Mouse (Mus musculus) liver, postnatal 0 days (tissue): ENCODE results near the gene A3galt2. TPM values are rescaled to one million over a fixed set of nuclear protein-coding genes. Genes with fewer than 3 reads are reported as not detected.
A peak's percentile ranks its signal among the peaks of the same experiment; 100 is the strongest.

Source experiments
- ATAC-seq: fragments of 200-750 bp; cut with Nextera tagmentation; 2 replicates; pipeline ENCODE4 v1.8.0; 2017; ENCODE audit warnings: mild to moderate bottlenecking, moderate library complexity
- DNase-seq: peaks from one replicate; pipeline ENCODE4 v3.0.0-alpha.2; 2016
- H3K27ac ChIP-seq: fragments of 300-500 bp; sonication (generic); 2 replicates; pipeline ENCODE4 v1.5.1; 2014; ENCODE audit warnings: antibody characterized with exemption, moderate library complexity, mild to moderate bottlenecking, low read depth
- H3K27me3 ChIP-seq: fragments of 300-500 bp; sonication (generic); 2 replicates; pipeline ENCODE4 v1.6.1; 2014; ENCODE audit warnings: low read length, control low read depth, mixed read lengths; ENCODE audit not compliant: insufficient read depth
- H3K36me3 ChIP-seq: fragments of 300-500 bp; sonication (generic); replicated peaks from 2 replicates; pipeline ENCODE4 v1.6.1; 2014; ENCODE audit warnings: mild to moderate bottlenecking, control low read depth, low read length, moderate library complexity, mixed read lengths; ENCODE audit not compliant: insufficient read depth
- H3K4me1 ChIP-seq: fragments of 300-500 bp; sonication (generic); 2 replicates; pipeline ENCODE4 v1.6.1; 2014; ENCODE audit warnings: antibody characterized with exemption, mild to moderate bottlenecking, control low read depth; ENCODE audit not compliant: insufficient read depth
- H3K4me2 ChIP-seq: fragments of 300-500 bp; sonication (generic); 2 replicates; pipeline ENCODE4 v1.6.1; 2014; ENCODE audit warnings: low read depth, mild to moderate bottlenecking, low read length, moderate library complexity, mixed read lengths
- H3K4me3 ChIP-seq: fragments of 300-500 bp; sonication (generic); 2 replicates; pipeline ENCODE4 v1.5.1; 2014; ENCODE audit warnings: low read depth, low read length
- H3K9ac ChIP-seq: fragments of 300-500 bp; sonication (generic); replicated peaks from 2 replicates; pipeline ENCODE4 v1.6.1; 2014; ENCODE audit warnings: mild to moderate bottlenecking, moderate library complexity
- H3K9me3 ChIP-seq: fragments of 300-500 bp; sonication (generic); 2 replicates; pipeline ENCODE4 v1.6.1; 2016; ENCODE audit warnings: mild to moderate bottlenecking, control low read depth, low read length, mixed read lengths
- CTCF ChIP-seq: sonication (generic); IDR thresholded peaks from 2 replicates; pipeline ENCODE4 v1.5.1; 2016; ENCODE audit warnings: antibody characterized with exemption, low read depth
- EP300 ChIP-seq: IDR thresholded peaks from 2 replicates; pipeline ENCODE4 v1.6.1; 2016; ENCODE audit warnings: antibody characterized with exemption, low read depth, mild to moderate bottlenecking
- WGBS: fragments of 180-500 bp; shearing (Covaris S2); extraction: QIAGEN DNeasy Blood & Tissue Kit; methylation state at CpG from one replicate; pipeline ENCODE4 v1.1.7; 2014; ENCODE audit not compliant: insufficient replicate concordance; 5-methylcytosine and 5-hydroxymethylcytosine counted together
- polyA plus RNA-seq: library from polyadenylated mRNA; unstranded; fragments of >200 nt; fragmentation: Nextera tagmentation; extraction: Ambion mirVana; gene quantifications from 2 replicates; pipeline ENCODE4 v1.2.1, GENCODE M21; 2015

The A3galt2 gene
- polyA plus RNA-seq, 1 experiment from 2014 or later: not detected

GRCm38 (mm10) chr4:128774467-128774866 lies 19.3 kb downstream of the A3galt2 start:
- Histone ChIP-seq H3K9me3 (no peaks in the 10 kb centered on the region), H3K4me1 (peaks cover 2% of the 10 kb centered on the region; the same call in 1 of the 2 replicates), H3K4me2 (no peak overlapping the region), H3K9ac (no peak overlapping the region), H3K4me3 (no peak overlapping the region), H3K36me3 (peaks cover 33% of the 10 kb centered on the region), H3K27me3 (no peaks in the 10 kb centered on the region), H3K27ac (no peak overlapping the region)
- DNase-seq (peak; percentile 60), ATAC-seq (peak; percentile 71)
- TF ChIP-seq CTCF: peak; percentile 82
- TF ChIP-seq EP300: no peak
- WGBS: 88% methylated on average over 9 of the region's 9 CpGs

- Histone ChIP-seq H3K4me1 (no peaks in the 10 kb centered on the region; the same call in 1 of the 2 replicates), H3K27ac (no peak overlapping the region), H3K9me3 (no peaks in the 10 kb centered on the region), H3K4me2 (no peak overlapping the region), H3K36me3 (peaks cover 39% of the 10 kb centered on the region), H3K27me3 (no peaks in the 10 kb centered on the region), H3K9ac (no peak overlapping the region), H3K4me3 (no peak overlapping the region)
- DNase-seq: peak; percentile 81
- TF ChIP-seq EP300 (no peak), CTCF (peak; percentile 97)
- peak; percentile 48; the same call in 1 of the 2 replicates for ATAC-seq
- 60% methylated on average over 20 of the region's 20 CpGs for WGBS
Observed at GRCm38 (mm10) chr4:128776568-128777289, 21.6 kb downstream of the A3galt2 start.

- H3K4me3 ChIP-seq: no peak overlapping the region
- peaks cover 43% of the 10 kb centered on the region for H3K36me3 ChIP-seq
- no peak for ATAC-seq
Observed at GRCm38 (mm10) chr4:128777593-128777992, 22.4 kb downstream of the A3galt2 start.

GRCm38 (mm10) chr4:128782037-128782436 lies 26.9 kb downstream of the A3galt2 start:
- no peak for ATAC-seq
- TF ChIP-seq CTCF (no peak), EP300 (no peak)
- WGBS: 77% methylated on average over 7 of the region's 7 CpGs
- no peak for DNase-seq
- Histone ChIP-seq H3K36me3 (peaks cover 44% of the 10 kb centered on the region), H3K27ac (no peak overlapping the region), H3K4me3 (no peak overlapping the region), H3K4me1 (no peaks in the 10 kb centered on the region), H3K9ac (no peak overlapping the region), H3K4me2 (no peak overlapping the region), H3K27me3 (no peaks in the 10 kb centered on the region), H3K9me3 (no peaks in the 10 kb centered on the region)

More at GRCm38 (mm10) chr4:128777593-128777992, 22.4 kb downstream of the A3galt2 start:
- DNase-seq: no peak
- Histone ChIP-seq H3K4me2 (no peak overlapping the region), H3K27ac (no peak overlapping the region), H3K27me3 (no peaks in the 10 kb centered on the region), H3K9me3 (no peaks in the 10 kb centered on the region), H3K4me1 (no peaks in the 10 kb centered on the region; the same call in 1 of the 2 replicates), H3K9ac (no peak overlapping the region)
- TF ChIP-seq CTCF (no peak), EP300 (no peak)
- WGBS: 83% methylated on average over 11 of the region's 11 CpGs

GRCm38 (mm10) chr4:128782645-128783044 lies 27.5 kb downstream of the A3galt2 start:
- H3K27ac ChIP-seq: no peak overlapping the region
- no peaks in the 10 kb centered on the region for H3K9me3 ChIP-seq
- peaks cover 42% of the 10 kb centered on the region for H3K36me3 ChIP-seq
- WGBS: 52% methylated on average over 4 of the region's 4 CpGs
- no peak overlapping the region for H3K4me2 ChIP-seq
- ATAC-seq (no peak), DNase-seq (no peak)
- no peaks in the 10 kb centered on the region for H3K4me1 ChIP-seq
- no peaks in the 10 kb centered on the region for H3K27me3 ChIP-seq
- no peak overlapping the region for H3K4me3 ChIP-seq
- TF ChIP-seq CTCF (no peak), EP300 (no peak)
- H3K9ac ChIP-seq: no peak overlapping the region

GRCm38 (mm10) chr4:128784950-128785631 lies 29.9 kb downstream of the A3galt2 start:
- Histone ChIP-seq H3K27me3 (no peaks in the 10 kb centered on the region), H3K27ac (no peak overlapping the region), H3K4me1 (0 out of 2 replicates have a peak, but pooled peaks cover 2% of the 10 kb centered on the region), H3K4me2 (no peak overlapping the region), H3K9ac (no peak overlapping the region), H3K4me3 (no peak overlapping the region), H3K9me3 (no peaks in the 10 kb centered on the region), H3K36me3 (peaks cover 39% of the 10 kb centered on the region)
- WGBS: 86% methylated on average over 15 of the region's 15 CpGs
- no peak for DNase-seq
- ATAC-seq: no peak
- no peak for TF ChIP-seq EP300
- no peak for TF ChIP-seq CTCF
